Mouse (Mus musculus) myocyte (in vitro differentiated cells): ENCODE data around the gene Gm44596. TPM values are rescaled to one million over a fixed set of nuclear protein-coding genes. Genes with fewer than 3 reads are reported as not detected.

Experiments
- H3K27me3 ChIP-seq: one replicate; pipeline ENCODE4 v1.6.1; 2011; ENCODE audit not compliant: control insufficient read depth, insufficient read depth, insufficient read length
- H3K36me3 ChIP-seq: one replicate; pipeline ENCODE4 v1.6.1; 2011; ENCODE audit not compliant: control insufficient read depth, insufficient read depth
- H3K4me2 ChIP-seq: one replicate; pipeline ENCODE4 v1.6.1; 2011; ENCODE audit warnings: low read depth, control low read depth
- H3K4me3 ChIP-seq: one replicate; pipeline ENCODE4 v1.5.1; 2011; ENCODE audit warnings: mild to moderate bottlenecking, control low read depth, moderate library complexity
- H3K79me2 ChIP-seq: one replicate; pipeline ENCODE4 v1.6.1; 2011; ENCODE audit not compliant: control insufficient read depth, insufficient read depth
- H3ac ChIP-seq: one replicate; pipeline ENCODE4 v1.6.1; 2011; ENCODE audit not compliant: control insufficient read depth, insufficient read length
- CEBPB ChIP-seq: IDR thresholded peaks from 2 replicates; pipeline ENCODE4 v1.6.1; 2011; ENCODE audit warnings: mild to moderate bottlenecking, moderate library complexity; ENCODE audit not compliant: poor library complexity, insufficient read depth, severe bottlenecking
- E2F4 ChIP-seq: IDR thresholded peaks from one replicate; pipeline ENCODE4 v1.6.1; 2011; ENCODE audit warnings: mild to moderate bottlenecking, control low read depth, moderate library complexity; ENCODE audit not compliant: insufficient read depth
- MAX ChIP-seq: IDR thresholded peaks from one replicate; pipeline ENCODE4 v1.6.1; 2011; ENCODE audit warnings: low read depth, mild to moderate bottlenecking, control low read depth
- MYOD1 ChIP-seq, 3 experiments: IDR thresholded peaks; one replicate each; pipeline ENCODE4 v1.6.1; 2011; ENCODE audit warnings: control low read depth in 2 of 3, low read depth in 2 of 3, mild to moderate bottlenecking in 2 of 3, moderate library complexity in 1 of 3; ENCODE audit not compliant: insufficient read length in 2 of 3, control insufficient read depth in 1 of 3
- MYOG ChIP-seq, 3 experiments: IDR thresholded peaks; one replicate each; pipeline ENCODE4 v1.6.1; 2011; ENCODE audit warnings: control low read depth in 2 of 3, low read depth in 2 of 3, mild to moderate bottlenecking in 2 of 3; ENCODE audit not compliant: insufficient read length in 2 of 3, control insufficient read depth in 1 of 3, insufficient read depth in 1 of 3
- POLR2A ChIP-seq: IDR thresholded peaks from one replicate; pipeline ENCODE4 v1.6.1; 2011; ENCODE audit warnings: low read depth, mild to moderate bottlenecking, control low read depth, moderate library complexity; ENCODE audit not compliant: insufficient read length
- POLR2AphosphoS2 ChIP-seq: IDR thresholded peaks from one replicate; pipeline ENCODE4 v1.6.1; 2011; ENCODE audit warnings: low read depth, control low read depth; ENCODE audit not compliant: insufficient read length
- REST ChIP-seq: IDR thresholded peaks from one replicate; pipeline ENCODE4 v1.6.1; 2011; ENCODE audit warnings: mild to moderate bottlenecking, control low read depth, moderate library complexity; ENCODE audit not compliant: insufficient read depth, insufficient read length
- SRF ChIP-seq: IDR thresholded peaks from one replicate; pipeline ENCODE4 v1.6.1; 2011; ENCODE audit warnings: low read depth; ENCODE audit not compliant: control insufficient read depth, insufficient read length
- TCF12 ChIP-seq: IDR thresholded peaks from one replicate; pipeline ENCODE4 v1.6.1; 2011; ENCODE audit warnings: mild to moderate bottlenecking, control low read depth; ENCODE audit not compliant: poor library complexity, insufficient read depth, severe bottlenecking
- TCF3 ChIP-seq: IDR thresholded peaks from one replicate; pipeline ENCODE4 v1.6.1; 2011; ENCODE audit warnings: low read depth, control low read depth; ENCODE audit not compliant: insufficient read length
- USF1 ChIP-seq: IDR thresholded peaks from one replicate; pipeline ENCODE4 v1.6.1; 2011; ENCODE audit warnings: low read depth, mild to moderate bottlenecking, control low read depth, moderate library complexity
- polyA plus RNA-seq: library from polyadenylated mRNA; unstranded; fragments of >200 nt; fragmentation: generic; extraction: Trizol; gene quantifications from one replicate; pipeline ENCODE4 v1.2.1, GENCODE M21; 2012; ENCODE audit warnings: missing spikeins

The Gm44596 gene
- polyA plus RNA-seq, 1 experiment: not detected

DNA sequence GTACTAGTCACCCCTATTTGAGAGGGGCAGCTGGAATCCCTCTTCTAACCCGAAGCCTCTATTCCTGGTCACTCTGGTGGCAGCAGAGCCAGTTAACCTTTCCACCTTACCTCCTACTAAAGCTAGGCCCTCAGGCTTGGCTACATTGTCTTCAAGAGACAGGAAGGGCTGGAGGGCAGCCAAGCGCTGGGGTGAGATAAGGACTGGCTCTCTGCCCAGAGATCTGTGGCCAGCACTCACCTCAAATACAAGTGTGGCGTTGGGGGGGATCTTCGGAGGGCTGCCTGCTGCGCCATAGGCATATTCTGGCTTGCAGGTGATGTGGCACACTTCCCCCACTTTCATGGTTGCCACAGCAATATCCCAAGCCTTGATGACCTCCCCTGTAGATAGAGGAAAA, 60.2 kb downstream of the Gm44596 start:
- peaks cover 23% of the 10 kb centered on the region for H3K79me2 ChIP-seq
- H3K27me3 ChIP-seq: no peaks in the 10 kb centered on the region
- H3K4me3 ChIP-seq: peak overlapping the region; percentile 88
- no peak overlapping the region for H3K4me2 ChIP-seq
- H3ac ChIP-seq: no peak overlapping the region
- TF ChIP-seq TCF3 (no peak), SRF (no peak), MYOD1 (IDR thresholded peaks at IDR 0.05; ENCODE audit: control insufficient read depth in 1 of 3, insufficient read length in 2 of 3, low read depth in 2 of 3) (no peak), POLR2A (no peak), POLR2AphosphoS2 (no peak), REST (no peak), CEBPB (no peak), MYOG (IDR thresholded peaks at IDR 0.05; ENCODE audit: control insufficient read depth in 1 of 3, insufficient read depth in 1 of 3, insufficient read length in 2 of 3, low read depth in 2 of 3) (no peak), USF1 (no peak), MAX (no peak), E2F4 (no peak), TCF12 (no peak)
- H3K36me3 ChIP-seq: peaks cover 45% of the 10 kb centered on the region

DNA sequence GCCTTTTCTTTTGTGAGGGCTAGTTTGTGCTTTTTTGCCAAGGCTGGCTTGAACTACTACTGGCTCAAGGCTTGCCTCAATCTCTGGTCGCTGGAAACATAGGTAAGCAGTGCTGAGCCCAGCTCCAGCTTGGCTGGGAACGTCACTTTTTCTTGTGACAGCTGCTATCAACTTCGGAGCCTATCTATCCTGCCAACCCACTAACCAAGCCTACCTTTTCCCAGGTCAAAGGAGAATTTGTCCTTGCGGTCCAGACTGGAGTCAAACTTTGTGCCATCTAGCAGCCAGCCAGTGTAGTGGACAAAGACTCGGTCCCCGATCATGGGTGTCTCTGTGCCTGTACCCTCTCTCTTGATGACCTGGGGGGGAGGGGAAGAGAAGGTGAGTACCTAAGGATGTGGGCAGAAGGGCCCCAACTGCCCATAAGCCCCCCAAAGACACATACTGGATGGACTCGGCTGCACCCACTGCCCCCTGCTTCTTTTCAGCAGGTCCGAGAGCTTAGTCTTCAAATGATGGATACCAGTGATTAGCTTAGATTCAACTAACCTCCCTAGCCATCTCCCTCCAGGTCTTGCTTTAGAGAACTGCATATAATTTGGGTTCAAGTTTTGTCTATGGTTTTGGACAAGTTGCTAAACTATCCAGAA, 61.2 kb downstream of the Gm44596 start:
- H3K36me3 ChIP-seq: peaks cover 37% of the 10 kb centered on the region
- TF ChIP-seq E2F4 (no peak), MYOD1 (IDR thresholded peaks at IDR 0.05; ENCODE audit: control insufficient read depth in 1 of 3, insufficient read length in 2 of 3, low read depth in 2 of 3) (no peak), POLR2AphosphoS2 (no peak), SRF (no peak), TCF3 (no peak), TCF12 (no peak), POLR2A (no peak), USF1 (no peak), MAX (no peak), CEBPB (no peak), REST (no peak), MYOG (IDR thresholded peaks at IDR 0.05; ENCODE audit: control insufficient read depth in 1 of 3, insufficient read depth in 1 of 3, insufficient read length in 2 of 3, low read depth in 2 of 3) (no peak)

DNA sequence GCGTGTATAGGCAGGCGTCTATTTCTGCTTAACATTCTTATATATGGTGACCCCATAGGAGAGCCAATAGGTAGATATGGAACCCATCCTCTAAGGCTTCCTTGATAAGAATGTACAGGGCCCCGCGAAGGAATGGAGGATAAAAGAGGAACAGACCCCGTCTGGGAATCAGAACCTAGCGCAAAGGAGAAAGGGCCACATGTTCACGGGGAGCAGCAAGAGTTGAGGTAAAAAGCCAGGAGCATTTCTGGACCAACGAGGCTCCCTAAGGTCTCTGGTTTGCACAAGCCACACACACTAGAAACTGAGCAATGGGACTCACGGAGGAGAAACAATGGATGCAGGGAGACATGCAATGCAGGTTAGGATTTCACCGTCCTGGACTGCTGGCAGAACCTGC, 62.0 kb downstream of the Gm44596 start:
- peaks cover 30% of the 10 kb centered on the region for H3K36me3 ChIP-seq
- H3K79me2 ChIP-seq: peaks cover 23% of the 10 kb centered on the region
- peak overlapping the region; percentile 88 for H3K4me3 ChIP-seq
- H3K4me2 ChIP-seq: peak overlapping the region; percentile 81
- peak overlapping the region; percentile 84 for H3ac ChIP-seq
- no peak for TF ChIP-seq TCF12
- no peak for TF ChIP-seq MYOD1 (IDR thresholded peaks at IDR 0.05; ENCODE audit: control insufficient read depth in 1 of 3, insufficient read length in 2 of 3, low read depth in 2 of 3)
- no peak for TF ChIP-seq REST
- TF ChIP-seq MAX: no peak
- no peak for TF ChIP-seq MYOG (IDR thresholded peaks at IDR 0.05; ENCODE audit: control insufficient read depth in 1 of 3, insufficient read depth in 1 of 3, insufficient read length in 2 of 3, low read depth in 2 of 3)
- TF ChIP-seq E2F4: no peak
- no peak for TF ChIP-seq USF1
- TF ChIP-seq SRF: no peak
- TF ChIP-seq POLR2A: no peak
- TF ChIP-seq CEBPB: no peak
- no peak for TF ChIP-seq TCF3
- TF ChIP-seq POLR2AphosphoS2: no peak
- H3K27me3 ChIP-seq: no peaks in the 10 kb centered on the region

More for the DNA sequence above, 61.2 kb downstream of the Gm44596 start:
- H3ac ChIP-seq: no peak overlapping the region
- H3K79me2 ChIP-seq: peaks cover 23% of the 10 kb centered on the region
- no peaks in the 10 kb centered on the region for H3K27me3 ChIP-seq
- H3K4me2 ChIP-seq: peak overlapping the region; percentile 81
- peak overlapping the region; percentile 88 for H3K4me3 ChIP-seq

DNA sequence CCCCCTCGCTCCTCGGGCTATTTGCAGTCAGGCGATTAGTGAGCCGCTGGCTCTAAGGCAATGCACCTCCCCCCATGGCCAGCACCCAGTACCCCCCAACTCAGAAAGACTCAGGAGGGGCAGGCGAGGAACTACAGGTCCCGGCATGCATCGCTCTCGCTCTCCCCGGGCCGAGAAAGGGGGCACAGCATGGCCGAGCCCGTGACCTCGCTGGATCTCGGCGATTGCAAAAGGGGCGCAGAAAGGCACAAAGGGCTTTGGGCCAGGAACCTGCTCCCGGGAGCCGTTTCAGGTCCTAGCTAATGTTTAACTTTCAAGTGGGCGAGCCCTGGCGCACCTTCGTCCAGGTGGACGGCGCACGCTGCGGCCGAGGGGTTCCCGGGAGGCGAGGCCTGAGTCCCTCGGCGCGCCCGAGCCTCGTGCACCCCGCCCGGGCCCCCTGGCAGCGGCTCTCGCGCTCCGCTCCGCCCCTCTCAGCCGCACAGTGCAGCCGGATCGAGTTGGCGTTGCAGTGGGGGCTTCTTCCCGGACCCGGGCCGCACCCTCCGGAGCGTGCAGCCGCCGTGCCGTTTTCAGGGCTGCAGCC, 62.5 kb downstream of the Gm44596 start:
- Histone ChIP-seq H3ac (peak overlapping the region; percentile 84), H3K4me3 (peak overlapping the region; percentile 88), H3K36me3 (peaks cover 25% of the 10 kb centered on the region), H3K27me3 (no peaks in the 10 kb centered on the region), H3K4me2 (peak overlapping the region; percentile 81), H3K79me2 (peaks cover 23% of the 10 kb centered on the region)
- no peak for TF ChIP-seq SRF
- TF ChIP-seq MYOG (IDR thresholded peaks at IDR 0.05; ENCODE audit: control insufficient read depth in 1 of 3, insufficient read depth in 1 of 3, insufficient read length in 2 of 3, low read depth in 2 of 3): no peak
- TF ChIP-seq MYOD1 (IDR thresholded peaks at IDR 0.05; ENCODE audit: control insufficient read depth in 1 of 3, insufficient read length in 2 of 3, low read depth in 2 of 3): no peak
- no peak for TF ChIP-seq MAX
- TF ChIP-seq REST: no peak
- no peak for TF ChIP-seq POLR2AphosphoS2
- TF ChIP-seq USF1: no peak
- no peak for TF ChIP-seq POLR2A
- TF ChIP-seq CEBPB: no peak
- TF ChIP-seq E2F4: no peak
- no peak for TF ChIP-seq TCF3
- TF ChIP-seq TCF12: no peak
